Mouse (Mus musculus) liver, postnatal 0 days (tissue): Measurements from ENCODE around the gene Rasal2.

Experiments
- CTCF ChIP-seq: sonication (generic); IDR thresholded peaks from 2 replicates; pipeline ENCODE4 v1.5.1; 2016; ENCODE audit warnings: antibody characterized with exemption, low read depth
- EP300 ChIP-seq: IDR thresholded peaks from 2 replicates; pipeline ENCODE4 v1.6.1; 2016; ENCODE audit warnings: antibody characterized with exemption, low read depth, mild to moderate bottlenecking

GRCm38 (mm10) chr1:157181081-157181480 lies 231.3 kb downstream of the Rasal2 start:
- TF ChIP-seq CTCF = no peak
- no peak for TF ChIP-seq EP300
